Mouse (Mus musculus) kidney, adult 9 months (tissue): ENCODE measurements around the gene Pld4.

Source experiments
- DNase-seq: peaks from one replicate; pipeline ENCODE4 v3.0.0; 2022

Gene Pld4

DNA sequence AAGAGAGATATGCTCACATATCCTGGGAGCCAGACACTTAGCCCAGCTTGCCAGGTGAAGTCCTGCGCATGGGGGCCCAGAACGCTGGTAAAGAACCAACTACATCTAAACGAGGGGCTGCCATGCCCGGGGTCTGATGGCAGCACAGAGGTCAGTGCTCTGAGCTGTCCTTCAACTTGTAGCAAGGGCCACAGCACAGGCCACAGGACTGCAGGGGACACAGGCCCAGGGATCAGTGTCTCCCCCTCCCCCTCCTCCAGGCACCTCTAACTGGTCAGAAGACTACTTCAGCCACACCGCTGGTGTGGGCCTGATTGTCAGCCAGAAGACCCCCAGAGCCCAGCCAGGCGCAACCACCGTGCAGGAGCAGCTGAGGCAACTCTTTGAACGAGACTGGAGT, 7.7 kb downstream of the Pld4 start:
- DNase-seq, result no peak

DNA sequence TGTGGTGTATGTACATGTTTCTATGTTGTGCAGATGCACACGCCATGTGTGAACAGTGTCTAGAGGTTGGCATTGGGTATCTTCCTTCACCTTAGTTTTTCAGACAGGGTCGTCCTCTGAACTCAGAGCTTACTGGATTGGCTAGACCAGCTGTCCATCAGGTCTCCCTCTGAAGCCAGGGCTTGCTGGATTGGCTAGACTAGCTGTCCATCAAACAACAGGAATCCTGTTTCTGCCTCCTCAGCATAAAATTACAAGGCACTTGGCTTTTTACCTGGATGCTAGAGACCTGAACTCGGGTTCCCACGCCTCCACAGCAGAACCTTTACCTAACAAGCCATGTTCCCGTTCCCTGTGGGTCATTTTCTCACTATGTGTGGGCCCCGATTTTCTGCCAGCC, 8.6 kb downstream of the Pld4 start:
- no peak for DNase-seq

DNA sequence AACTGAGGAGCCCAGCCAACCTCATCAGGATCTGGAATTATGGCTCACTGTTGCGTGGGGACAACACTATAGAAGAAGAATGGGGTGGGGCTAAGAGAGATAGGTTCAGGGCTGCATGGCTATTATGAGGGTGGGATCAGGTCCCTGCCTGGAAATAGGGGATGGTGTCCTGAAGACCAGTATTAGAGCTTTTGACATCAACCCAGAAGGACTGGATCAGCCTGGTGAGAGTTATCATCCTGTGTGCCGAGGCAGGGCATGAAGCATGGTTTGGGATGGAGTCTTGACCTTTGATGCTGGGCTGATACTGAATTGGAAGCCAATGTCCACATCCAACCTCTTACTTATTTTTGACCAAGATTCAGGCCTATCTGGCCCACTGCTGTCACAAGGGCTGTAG, 9.3 kb downstream of the Pld4 start:
- DNase-seq, result no peak

DNA sequence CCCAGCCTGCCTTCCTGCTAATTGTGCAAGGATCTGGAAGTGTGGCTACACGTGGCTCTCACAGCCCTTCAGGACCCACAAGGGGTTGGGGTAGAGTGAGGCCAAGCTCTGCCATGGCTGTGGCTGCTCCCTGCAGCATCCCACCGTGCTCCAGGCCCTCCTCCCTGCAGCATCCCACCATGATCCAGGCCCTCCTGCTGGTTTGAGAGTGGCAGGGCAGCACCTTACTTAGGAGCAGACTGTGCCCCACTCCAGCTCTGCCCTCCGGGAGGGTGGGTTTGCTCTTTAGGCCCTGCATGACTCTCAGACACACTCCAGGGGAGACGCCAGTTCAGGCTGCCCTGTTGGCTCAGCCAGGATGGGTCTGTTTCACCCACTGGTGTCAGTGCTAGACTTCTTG, 9.9 kb downstream of the Pld4 start:
- no peak for DNase-seq

DNA sequence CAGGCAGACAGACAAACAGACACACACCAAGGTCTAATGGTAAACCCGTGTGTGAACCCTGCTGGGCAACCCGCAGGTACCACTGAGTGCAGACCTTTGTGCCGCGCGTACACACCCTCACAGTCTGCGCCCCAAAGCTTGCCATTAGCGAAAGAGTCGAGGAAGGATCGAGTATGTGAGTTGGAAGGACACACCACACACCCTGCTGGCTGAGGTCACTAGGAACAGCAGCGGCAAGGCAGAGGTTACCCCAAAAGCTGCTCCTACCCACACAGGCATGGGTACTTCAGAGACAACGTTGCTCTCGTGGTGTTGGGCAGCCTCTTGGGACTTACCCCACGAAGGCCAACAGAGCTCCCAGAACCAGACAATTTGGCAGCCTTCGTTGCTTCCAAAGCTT, 11.9 kb downstream of the Pld4 start:
- no peak for DNase-seq

DNA sequence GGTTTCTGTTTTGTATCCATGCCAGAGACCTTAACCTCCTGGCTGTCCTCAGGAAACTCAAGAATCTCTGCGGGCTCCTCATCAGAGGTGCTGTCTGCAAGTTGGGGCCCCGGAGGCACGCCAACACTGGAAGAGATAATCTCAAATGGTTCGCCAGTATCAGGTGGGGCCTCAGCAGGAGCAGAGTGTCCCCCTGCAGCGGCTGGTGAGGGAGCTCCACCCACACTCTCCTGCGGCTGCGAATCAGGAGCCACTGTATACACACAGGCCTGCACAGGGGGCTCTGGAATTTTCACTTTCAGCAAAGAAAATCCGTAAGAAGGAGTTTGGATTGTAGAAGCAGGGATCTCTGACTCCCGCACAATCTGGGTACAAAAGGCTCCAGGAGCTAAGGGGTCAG, 12.9 kb downstream of the Pld4 start:
- DNase-seq, result no peak

DNA sequence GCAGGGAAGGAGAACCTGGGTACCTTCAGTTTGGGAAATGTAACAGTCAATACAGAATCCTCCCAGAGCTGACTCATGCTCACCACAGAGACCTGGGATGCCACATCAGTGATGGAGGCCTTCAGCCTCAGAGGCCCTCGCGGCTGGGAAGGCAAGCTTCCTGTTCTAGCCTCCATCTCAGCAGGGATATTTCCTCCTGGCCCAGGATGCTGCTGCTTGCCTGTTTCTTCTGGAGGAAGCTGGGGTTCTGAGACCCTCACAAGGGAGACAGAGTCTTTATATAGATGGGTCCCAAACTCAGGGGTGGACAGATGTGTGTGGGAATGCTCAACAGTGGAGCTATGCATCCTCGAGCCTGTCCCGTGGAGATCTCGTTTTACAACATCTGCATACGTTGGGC, 13.6 kb downstream of the Pld4 start:
- DNase-seq, result no peak

DNA sequence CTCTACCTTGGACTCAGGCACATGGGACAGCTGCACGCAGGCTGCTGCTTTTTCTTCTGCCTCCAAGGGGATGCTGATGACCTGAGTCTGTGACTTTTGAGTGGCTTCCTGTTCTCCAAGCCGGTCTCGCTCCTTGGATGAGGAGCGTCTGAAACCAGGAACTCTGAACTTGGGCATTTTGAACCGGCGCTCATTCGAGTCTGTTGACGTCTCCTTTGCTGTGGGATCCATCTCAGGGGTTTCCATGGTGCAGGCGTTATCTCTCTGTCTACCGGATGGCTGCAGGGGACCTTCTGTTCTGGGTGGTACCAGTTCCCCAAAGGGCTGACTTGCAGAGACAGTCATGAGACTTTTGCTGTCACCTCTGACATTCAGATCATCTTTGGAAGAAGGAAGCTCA, 14.0 kb downstream of the Pld4 start:
- DNase-seq, result no peak

DNA sequence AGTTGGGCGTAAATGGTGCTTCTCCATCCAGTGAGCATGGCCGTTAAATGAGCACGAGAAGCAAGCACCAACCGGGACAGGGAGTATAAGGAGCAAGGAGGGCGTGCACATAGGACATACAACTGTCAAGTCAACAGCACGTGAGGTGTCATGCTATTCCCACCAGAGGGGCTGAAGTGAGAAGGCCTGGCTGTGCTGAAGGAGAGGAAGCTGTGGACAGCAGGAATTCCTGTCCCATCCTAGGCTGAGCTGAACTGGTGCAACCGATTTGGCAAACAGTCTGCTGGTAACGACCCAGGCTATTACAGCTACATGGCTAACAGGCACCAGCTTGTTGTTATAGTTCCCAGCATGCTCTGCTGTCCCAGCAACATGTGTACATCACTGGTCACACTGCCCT, 30.6 kb downstream of the Pld4 start:
- DNase-seq, result no peak

DNA sequence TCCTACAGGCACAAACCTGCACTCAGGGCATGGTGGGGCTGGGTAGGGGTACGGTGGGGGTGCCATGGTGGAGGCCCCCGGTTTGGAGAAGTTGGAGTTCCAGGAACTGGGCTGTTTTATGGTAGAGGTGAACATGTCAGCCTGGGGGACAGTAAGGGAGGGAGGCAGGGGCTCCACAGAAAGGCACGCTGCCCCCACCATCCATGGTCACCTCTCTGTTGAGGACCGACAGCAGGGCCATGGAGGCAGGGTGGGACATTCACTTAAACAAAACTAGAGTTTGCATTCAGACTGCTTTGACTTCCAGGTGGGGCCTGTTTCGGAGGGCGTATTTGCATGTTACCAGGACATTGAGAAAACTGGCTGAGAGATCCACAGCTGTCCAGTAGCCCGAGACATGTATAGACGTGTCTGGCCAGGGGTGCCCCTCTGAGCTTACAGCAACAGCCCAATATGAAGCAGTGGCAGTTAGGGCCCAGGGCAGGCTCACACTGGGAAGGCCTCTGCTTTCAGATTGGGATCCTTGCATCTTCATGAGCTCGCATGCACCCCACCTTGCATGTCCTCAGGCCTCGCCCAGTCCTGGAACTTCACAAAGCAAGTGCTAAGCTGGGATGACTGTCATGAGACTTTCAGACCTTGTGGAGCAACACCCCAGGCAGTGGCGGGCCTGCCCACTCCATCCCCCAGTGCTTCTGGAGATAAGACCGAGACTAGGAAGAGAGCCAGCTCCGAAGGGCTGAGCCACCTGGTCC, 33.3 kb downstream of the Pld4 start:
- DNase-seq, result no peak

DNA sequence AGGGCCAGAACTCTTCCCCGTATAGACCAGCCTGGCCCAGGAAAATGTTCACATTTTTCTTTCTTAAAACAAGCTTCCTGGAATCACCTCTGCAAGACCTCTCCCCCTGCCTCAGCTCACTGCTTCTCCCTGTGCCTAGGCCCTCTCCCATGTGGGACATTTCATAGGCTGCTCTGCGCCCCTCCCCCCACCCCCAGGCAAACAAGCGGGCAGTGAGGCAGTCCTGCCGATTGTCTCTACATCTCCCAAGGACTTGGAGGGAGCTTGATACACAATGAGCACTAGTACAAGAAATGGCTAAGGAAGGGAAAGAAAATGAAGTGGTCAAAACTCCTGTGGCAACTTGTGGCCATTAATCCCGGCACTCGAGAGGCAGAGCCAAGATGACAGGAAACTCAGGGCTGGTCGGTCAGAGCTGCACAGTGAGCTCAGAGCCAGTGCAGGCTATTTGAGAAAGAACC, 33.9 kb downstream of the Pld4 start:
- DNase-seq, result no peak

DNA sequence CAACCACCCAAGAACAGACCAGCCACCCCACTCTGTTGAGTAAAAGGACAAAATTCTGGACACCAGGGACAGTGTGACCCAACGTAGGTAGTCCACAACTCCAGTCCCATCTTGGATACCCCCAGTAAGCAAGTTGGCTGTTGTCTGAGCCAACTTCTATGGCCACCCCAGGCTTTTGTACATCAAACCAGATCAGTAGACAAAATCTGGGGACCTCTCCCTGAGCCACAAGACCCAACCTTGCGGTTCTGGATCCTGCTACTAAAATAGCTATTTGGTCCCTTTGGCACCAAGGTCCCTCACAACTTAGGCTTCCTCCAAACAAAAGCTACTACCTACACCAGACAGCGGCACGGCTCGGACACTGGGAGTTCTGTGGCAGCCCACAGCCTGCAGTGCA, 34.5 kb downstream of the Pld4 start:
- DNase-seq, result no peak

DNA sequence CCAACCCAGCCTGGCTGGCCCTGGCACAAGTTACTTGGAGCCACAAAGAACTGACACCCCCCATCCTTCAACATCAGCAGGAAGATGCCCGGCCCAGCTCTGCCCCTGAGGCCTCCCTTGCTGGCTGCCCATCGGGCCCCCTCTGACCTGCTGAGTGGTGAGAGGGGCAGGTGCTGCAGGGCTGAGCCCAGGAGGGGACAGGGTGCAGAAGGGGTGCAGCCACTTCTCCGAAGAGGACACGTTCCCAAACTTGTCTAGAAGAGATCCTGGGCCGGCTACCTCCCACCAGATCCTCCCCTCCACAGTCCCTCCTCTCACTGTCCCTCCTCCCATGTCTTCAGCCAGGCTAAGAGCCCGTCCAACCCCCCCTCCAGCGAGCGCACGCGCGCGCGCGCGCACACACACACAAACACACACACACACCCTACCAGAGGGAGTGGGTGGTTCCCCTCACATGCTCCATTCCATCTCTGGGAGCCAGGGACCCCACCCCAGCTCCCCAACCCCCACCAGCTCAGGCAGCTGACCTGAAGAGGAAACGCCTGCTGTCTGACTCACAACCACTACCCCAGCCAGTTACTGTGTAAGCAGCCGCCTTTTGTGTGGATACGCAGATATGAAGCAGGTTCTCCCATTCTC, 35.1 kb downstream of the Pld4 start:
- DNase-seq, result no peak

DNA sequence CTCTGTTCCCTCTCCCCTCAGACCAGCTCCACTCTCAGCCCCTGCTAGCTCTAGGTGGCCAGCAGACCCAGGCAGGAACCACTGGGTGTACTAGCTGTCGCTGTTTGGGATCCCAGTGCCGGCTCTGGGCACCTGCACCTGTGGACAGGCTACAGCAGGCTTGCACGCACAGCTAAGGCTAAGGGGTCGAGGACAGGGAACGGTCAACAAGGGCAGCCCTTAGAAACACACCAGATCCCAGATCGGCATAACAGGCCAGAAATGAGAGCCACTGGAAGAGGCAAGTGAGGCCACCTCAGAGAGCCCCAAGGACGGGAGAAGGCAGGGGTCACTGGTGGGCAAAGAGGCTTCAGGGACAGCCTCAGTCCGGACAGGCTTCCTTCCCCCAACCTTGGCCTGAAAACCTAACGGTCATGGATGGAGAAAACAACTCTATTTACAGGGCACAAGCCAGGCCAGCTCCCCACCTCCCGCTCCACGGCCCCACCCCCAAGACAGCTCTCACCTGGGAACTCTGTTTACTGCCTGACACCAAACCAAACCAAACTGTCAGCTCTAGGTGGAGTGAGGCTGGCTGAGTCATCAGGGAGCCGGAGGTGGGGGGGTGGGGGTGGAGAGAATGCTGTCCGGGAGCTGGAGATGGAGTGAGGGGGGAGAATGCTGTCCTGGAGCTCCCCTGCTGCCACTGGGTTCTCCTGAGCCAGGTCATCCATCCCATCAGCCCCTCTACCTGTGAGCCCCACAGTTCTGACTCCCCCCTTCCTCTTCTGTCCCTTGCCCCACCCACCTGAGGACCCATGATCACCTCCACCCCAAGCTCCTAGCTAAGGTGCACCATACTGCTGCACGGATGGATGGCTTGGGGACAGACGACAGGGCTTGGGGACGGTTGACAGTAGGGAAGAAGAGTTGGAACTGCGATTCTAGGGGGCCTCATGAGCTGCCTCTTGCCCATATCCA, 36.4 kb downstream of the Pld4 start:
- no peak for DNase-seq

DNA sequence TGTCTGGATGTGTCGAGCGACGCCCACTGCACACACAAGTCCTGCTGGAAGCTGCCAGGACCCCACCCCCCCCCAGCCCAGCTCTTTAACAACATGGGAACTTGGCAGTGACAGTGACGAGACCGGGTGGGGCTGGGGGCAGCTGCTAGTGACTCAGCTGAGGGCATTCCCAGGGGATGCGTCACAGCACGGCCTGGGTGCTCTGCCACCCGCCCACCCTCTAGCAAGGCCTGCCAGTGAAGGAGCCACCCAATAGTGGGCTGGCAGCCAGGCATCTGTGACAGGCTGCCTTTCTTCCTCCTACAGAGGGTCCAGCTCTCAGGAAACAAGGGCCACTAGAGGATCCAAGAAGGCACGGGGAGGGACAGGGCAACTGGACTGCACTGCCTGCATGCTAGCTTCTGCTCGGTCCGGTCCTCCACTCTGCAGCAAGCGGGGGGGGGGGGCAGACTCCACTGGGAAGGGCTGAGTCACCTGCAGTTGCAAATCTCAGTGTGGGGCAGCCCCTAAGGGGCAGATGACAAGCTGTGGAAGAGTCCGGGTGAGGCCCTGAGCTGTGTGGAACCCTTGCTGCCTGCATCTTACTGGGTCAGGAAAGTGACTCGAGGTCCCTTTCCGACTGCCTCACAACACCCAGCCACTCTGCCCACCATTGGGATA, 37.3 kb downstream of the Pld4 start:
- no peak for DNase-seq

DNA sequence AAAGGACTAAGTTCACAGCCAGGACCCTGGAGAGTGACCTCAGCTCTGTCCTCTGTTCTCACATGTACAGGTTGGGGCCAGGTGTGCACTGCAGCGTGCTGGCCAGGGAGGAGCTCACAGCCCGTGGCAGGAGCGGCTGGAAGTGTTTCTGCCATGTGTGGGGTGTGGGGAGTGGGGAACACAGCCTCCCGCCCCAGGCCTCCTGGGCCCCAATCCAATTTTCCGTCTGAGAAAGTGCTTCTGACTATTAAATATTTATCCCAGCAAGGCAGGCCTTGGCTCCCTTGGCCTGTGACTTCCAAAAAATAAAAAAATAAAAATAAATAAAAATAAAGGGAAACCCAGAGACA, 37.9 kb downstream of the Pld4 start:
- no peak for DNase-seq

DNA sequence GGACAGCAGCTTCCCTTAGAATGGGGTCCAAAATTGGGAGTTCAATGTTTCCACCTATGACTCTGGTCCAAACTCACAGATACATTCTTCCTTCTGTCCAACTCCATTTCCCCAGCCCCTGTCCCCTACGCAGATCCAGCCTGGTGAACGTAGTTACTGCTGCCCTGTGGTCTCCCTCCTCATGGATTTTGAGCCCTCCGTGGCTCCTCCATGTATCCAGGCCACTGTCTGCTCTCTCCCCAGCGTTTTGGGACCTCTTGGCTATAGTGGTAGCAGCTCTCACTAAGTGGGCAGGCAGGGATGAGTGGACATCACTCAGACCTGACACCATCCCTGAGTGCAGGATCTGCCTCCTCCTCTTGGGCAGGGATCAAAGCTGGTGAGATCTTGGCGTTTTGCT, 38.3 kb downstream of the Pld4 start:
- DNase-seq, result no peak

DNA sequence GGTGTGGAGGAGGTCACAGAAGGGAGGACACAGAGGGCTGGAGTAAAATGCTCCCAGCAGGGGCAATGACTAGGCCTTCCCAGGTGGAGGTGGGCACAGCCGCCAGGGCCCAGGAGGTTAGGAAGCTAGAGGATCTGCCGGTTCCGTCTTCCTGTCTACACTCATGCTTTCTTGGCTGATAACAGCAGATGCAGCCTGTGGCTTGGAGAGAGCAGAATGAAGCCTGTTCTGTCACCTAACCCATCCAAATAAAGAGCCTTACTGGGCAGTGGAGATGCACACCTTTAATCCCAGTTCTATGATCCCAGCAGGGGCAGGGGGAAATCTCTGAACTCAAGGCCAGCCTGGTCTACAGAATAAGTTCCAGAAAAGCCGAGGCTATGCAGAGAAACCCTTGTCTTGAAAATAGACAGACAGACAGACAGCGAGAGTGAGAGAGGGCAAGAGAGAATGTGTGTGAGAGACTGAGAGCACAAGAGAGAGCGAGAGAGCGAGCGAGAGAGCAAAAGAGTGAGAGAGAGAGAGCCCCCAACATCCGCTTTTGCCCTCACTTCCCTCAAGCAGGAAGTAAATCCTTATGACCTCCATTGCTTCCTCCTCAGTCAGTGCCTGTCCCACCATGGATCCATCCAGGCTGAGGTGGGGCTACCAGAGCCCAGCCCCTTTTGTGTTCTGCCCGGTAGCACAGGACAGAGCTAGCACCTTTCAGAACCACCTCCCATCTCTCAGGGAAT, 38.9 kb downstream of the Pld4 start:
- no peak for DNase-seq

DNA sequence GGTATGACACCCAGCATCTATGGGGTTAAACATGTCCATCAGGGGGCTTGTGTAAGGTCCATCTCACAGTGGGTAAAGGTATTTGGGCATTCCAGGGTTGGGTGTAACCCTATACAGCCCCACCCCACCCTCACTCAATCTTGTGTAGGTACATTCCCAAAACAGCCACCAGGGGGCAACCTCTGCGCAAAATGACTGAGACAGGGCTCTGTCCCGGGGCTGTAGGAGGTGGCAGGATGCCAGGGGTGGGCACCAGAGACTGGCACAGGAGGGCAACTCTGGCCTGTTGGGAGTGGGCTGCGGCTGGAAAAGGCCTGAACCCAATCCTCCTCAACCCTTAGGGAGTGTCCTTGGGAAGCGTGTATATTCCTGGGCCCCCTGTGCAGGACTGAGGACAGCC, 40.0 kb downstream of the Pld4 start:
- DNase-seq, result peak; percentile 77

DNA sequence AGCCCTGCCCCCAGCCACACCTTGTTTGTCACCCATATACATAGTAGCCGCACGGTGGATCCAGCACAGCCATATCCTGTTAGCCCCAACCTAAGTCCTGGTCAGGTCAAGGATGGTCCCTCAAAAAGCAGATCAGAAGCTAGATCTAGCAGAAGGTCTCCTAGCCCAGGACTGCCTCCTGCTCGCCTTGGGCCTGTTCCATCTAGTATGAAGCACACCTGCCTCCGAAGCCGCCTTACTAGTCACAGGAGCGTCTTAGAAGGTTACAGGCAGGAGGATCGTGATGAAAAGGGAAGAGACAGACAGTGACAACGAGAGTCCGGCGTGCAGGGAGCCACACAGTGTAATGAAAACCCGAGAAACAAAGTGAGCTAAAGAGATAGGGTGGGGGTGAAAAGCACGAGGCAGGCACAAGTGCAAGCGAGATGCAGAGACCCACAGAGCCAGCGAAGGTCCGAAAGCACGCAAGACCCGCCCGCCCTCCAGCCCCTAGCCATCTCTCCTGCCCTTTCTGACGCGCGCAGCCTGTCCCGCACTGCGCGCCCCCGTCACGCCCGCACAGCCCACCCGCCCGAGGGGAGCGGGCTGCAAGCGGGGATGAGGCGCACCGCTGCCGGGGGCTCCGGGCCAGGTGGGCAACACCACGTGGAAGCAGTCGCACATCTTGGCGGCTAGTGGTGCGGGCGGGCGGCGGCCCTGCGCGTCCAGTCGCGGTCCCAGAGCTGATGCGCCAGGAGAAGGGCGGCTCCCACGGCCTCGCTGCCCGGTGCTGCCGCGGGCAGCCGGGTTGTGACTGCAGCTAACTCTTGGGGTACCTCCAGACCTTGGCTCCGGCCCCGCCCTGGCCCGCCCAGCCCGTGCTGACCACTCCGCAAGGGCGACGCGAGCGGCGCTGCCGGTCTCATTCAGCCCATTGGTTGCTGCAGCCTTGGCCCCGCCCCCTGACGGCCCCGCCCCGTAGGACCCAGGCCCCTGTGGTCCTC, 41.7 kb downstream of the Pld4 start, which contains the start of gene Ahnak2:
Gene Ahnak2, minus strand, starts transcription at position 794 of the 983 bp plus-strand sequence.
- no peak for DNase-seq

DNA sequence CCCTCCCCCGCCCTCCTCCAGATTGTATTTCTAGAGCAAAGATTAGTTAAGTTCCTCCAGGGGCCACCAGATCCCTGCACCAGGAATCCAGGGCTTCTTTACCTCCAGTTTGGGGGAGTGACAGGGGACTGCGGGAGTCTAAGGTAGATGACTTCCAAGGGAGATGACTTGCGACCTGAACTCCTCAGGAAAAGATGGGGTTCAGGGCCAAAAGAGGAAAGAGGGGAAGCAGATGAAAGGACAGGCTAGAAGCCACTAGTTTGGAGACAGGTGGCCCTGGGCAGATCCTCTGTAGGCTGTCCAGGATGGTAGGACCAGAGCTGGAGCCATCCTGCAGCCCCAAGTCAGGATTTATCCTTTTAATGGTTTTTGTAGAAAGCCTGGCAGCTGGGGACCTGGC, 42.5 kb downstream of the Pld4 start:
- DNase-seq, result no peak
